21 mouse cellular contexts compared by ENCODE assay signal in genomic region chr11:83016093-83016492, GRCm38 (mm10). TPM values are rescaled to one million over a fixed set of nuclear protein-coding genes. Genes with fewer than 3 reads are reported as not detected.
DNase-seq lines count a peak whose midpoint lies in the region; ATAC-seq lines count a peak whose summit lies in the region.
"Had no signal": no experiment of that assay in that cellular context is flagged by ENCODE, and none has a peak within 500 bp of the region (broad histone marks: within the 10 kb centered on the region; RNA-seq: fewer than 3 reads in every experiment).

No protein-coding gene starts in this region.

- no peaks in the 10 kb centered on the region for H3K9me3 ChIP-seq in kidney, embryonic 16.5 days (ENCODE audit: low read length)
- H3K9me3 ChIP-seq: embryonic facial prominence, embryonic 15.5 days; forebrain, embryonic 10.5 days; heart, embryonic 13.5 days; hindbrain, embryonic 15.5 days had no signal

- no peak for ATAC-seq in kidney, embryonic 16.5 days (ENCODE audit: low FRiP score, low TSS enrichment)
- ATAC-seq in monocyte, adult 5-6 weeks (replicated peaks; ENCODE audit: insufficient number of reproducible peaks, low FRiP score, low TSS enrichment, poor library complexity, severe bottlenecking): no peak
- ATAC-seq: forebrain, embryonic 14.5 days had no signal

- no peaks in the 10 kb centered on the region for H3K27me3 ChIP-seq in kidney, embryonic 16.5 days (ENCODE audit: insufficient read depth, low read length)
- H3K27me3 ChIP-seq: embryonic facial prominence, embryonic 15.5 days; heart, embryonic 13.5 days; hindbrain, embryonic 15.5 days had no signal

- H3K36me3 ChIP-seq in kidney, embryonic 16.5 days (ENCODE audit: insufficient read depth, low read length): no peaks in the 10 kb centered on the region
- H3K36me3 ChIP-seq: embryonic facial prominence, embryonic 15.5 days; forebrain, embryonic 10.5 days; heart, embryonic 13.5 days; hindbrain, embryonic 15.5 days had no signal

- no peak overlapping the region for H3K4me2 ChIP-seq in kidney, embryonic 16.5 days (replicated peaks; ENCODE audit: low read depth, low read length)
- H3K4me2 ChIP-seq: embryonic facial prominence, embryonic 15.5 days; heart, embryonic 13.5 days; hindbrain, embryonic 15.5 days had no signal

- H3K9ac ChIP-seq in kidney, embryonic 16.5 days (replicated peaks; ENCODE audit: low read length): no peak overlapping the region
- H3K9ac ChIP-seq: embryonic facial prominence, embryonic 15.5 days; heart, embryonic 13.5 days; hindbrain, embryonic 15.5 days had no signal

- no peaks in the 10 kb centered on the region for H3K4me1 ChIP-seq in kidney, embryonic 16.5 days (ENCODE audit: insufficient read depth, low read length)
- H3K4me1 ChIP-seq: forebrain, embryonic 10.5 days; heart, embryonic 13.5 days; hindbrain, embryonic 15.5 days had no signal

- no peak overlapping the region for H3K4me3 ChIP-seq in kidney, embryonic 16.5 days (ENCODE audit: low read length)
- H3K4me3 ChIP-seq: embryonic facial prominence, embryonic 15.5 days; erythroblast, embryonic 14.5 days; forebrain, embryonic 10.5 days; heart, embryonic 13.5 days; hindbrain, embryonic 15.5 days had no signal

- DNase-seq in spleen, postnatal 36 days (ENCODE audit: low spot score in 2 of 2): peak; percentile 43 to 44
- DNase-seq in spleen, postnatal 10 days (ENCODE audit: low spot score in 2 of 2): no peak
- DNase-seq in CD4-positive, CD25-positive, alpha-beta regulatory T cell, adult 2 months (ENCODE audit: low read depth, low spot score): peak; percentile 32
- peak; percentile 38 for DNase-seq in induced T-regulatory cell, adult 2 months (ENCODE audit: low read depth)
- DNase-seq in kidney, adult 9 months: no peak
- DNase-seq: adrenal gland, adult 8-10 months; adrenal gland, postnatal 36 days; cerebellum, adult 2 months; cerebellum, postnatal 10 days; embryo, embryonic 11 days; gastrocnemius, postnatal 36 days; heart, adult 11 months; heart, postnatal 36 days had no signal

- no peak overlapping the region for H3K27ac ChIP-seq in kidney, embryonic 16.5 days (ENCODE audit: low read length)
- H3K27ac ChIP-seq: embryonic facial prominence, embryonic 15.5 days; forebrain, embryonic 10.5 days; heart, embryonic 13.5 days; hindbrain, embryonic 15.5 days had no signal

RNA-seq across cellular contexts. Expression of gene Slfn8, which starts 4.5 kb away (rescaled TPM):
- polyA plus RNA-seq in kidney, embryonic 16.5 days (2015; fragmentation: Nextera tagmentation; extraction: Ambion mirVana): 0.40 and 0.61 TPM in 2 replicates
- total RNA-seq in monocyte, adult 5-6 weeks (2017): 32.7 to 79.3 TPM (median 34.1 TPM) in 3 replicates
- polyA plus RNA-seq: erythroblast, embryonic 14.5 days had no signal

RNA-seq across cellular contexts. Expression of gene Slfn9, which starts 24.5 kb away (rescaled TPM):
- polyA plus RNA-seq in kidney, embryonic 16.5 days (2015; fragmentation: Nextera tagmentation; extraction: Ambion mirVana): 18.1 and 18.2 TPM in 2 replicates
- 7.5 to 17.2 TPM (median 7.7 TPM) in 3 replicates for total RNA-seq in monocyte, adult 5-6 weeks (2017)

RNA-seq across cellular contexts. Expression of gene Slfn2, which starts 48.8 kb away (rescaled TPM):
- polyA plus RNA-seq in kidney, embryonic 16.5 days (2015; fragmentation: Nextera tagmentation; extraction: Ambion mirVana): 4.1 and 4.7 TPM in 2 replicates
- 546 to 771 TPM (median 642 TPM) in 3 replicates for total RNA-seq in monocyte, adult 5-6 weeks (2017)
- polyA plus RNA-seq: erythroblast, embryonic 14.5 days had no signal

Comparison
In these comparisons a context has a peak if more than half of its experiments do, and no peak if none do; other contexts are left out.
1. DNase-seq: peak in spleen, postnatal 36 days (2 of 2), CD4-positive, CD25-positive, alpha-beta regulatory T cell, adult 2 months (single experiment) and induced T-regulatory cell, adult 2 months (single experiment); none in spleen, postnatal 10 days (0 of 2) and kidney, adult 9 months (single experiment).